Mouse (Mus musculus) kidney, adult 2 months (tissue): Measurements from ENCODE around the gene Ccl24. TPM values are rescaled to one million over a fixed set of nuclear protein-coding genes. Genes with fewer than 3 reads are reported as not detected.

ENCODE experiments used
- DNase-seq: peaks from one replicate; pipeline ENCODE4 v3.0.0; 2021
- H3K27ac ChIP-seq: fragments of 200-500 bp; 2 replicates; pipeline ENCODE4 v1.5.1; 2012; ENCODE audit warnings: low read depth, low read length, control low read depth, inconsistent platforms; ENCODE audit not compliant: insufficient read depth
- H3K27me3 ChIP-seq: fragments of 200-500 bp; replicated peaks from 2 replicates; pipeline ENCODE4 v1.6.1; 2012; ENCODE audit warnings: mild to moderate bottlenecking, moderate library complexity, low read length, inconsistent platforms; ENCODE audit not compliant: control insufficient read depth, insufficient read depth
- H3K36me3 ChIP-seq: fragments of 200-500 bp; 2 replicates; pipeline ENCODE4 v1.6.1; 2012; ENCODE audit warnings: mild to moderate bottlenecking, moderate library complexity, low read length, inconsistent platforms; ENCODE audit not compliant: control insufficient read depth, insufficient read depth
- H3K4me1 ChIP-seq: fragments of 200-500 bp; 2 replicates; pipeline ENCODE4 v1.6.1; 2011; ENCODE audit warnings: low read length; ENCODE audit not compliant: control insufficient read depth, insufficient read depth
- H3K4me3 ChIP-seq: fragments of 200-500 bp; 2 replicates; pipeline ENCODE4 v1.5.1; 2011; ENCODE audit warnings: mild to moderate bottlenecking, low read depth, low read length, control low read depth; ENCODE audit not compliant: insufficient read depth
- CTCF ChIP-seq: fragments of 200-500 bp; conservative IDR thresholded peaks from 2 replicates; pipeline ENCODE4 v1.5.1; 2011; ENCODE audit warnings: low read depth, mild to moderate bottlenecking, control low read depth, low read length, moderate library complexity, mixed read lengths; ENCODE audit not compliant: insufficient read depth, insufficient read length
- POLR2A ChIP-seq: fragments of 200-500 bp; IDR thresholded peaks from one replicate; pipeline ENCODE4 v1.6.1; 2011; ENCODE audit warnings: low read depth, low read length, control low read depth
- WGBS: fragments of 180-500 bp; shearing (Covaris S2); methylation state at CpG from one replicate; pipeline ENCODE4 v1.1.7; 2018; 5-methylcytosine and 5-hydroxymethylcytosine counted together
- polyA plus RNA-seq: library from polyadenylated mRNA; depleted of rRNA; stranded (reverse); fragments of >200 nt; gene quantifications from 2 replicates; pipeline ENCODE4 v1.2.3, GENCODE M21; 2012

Ccl24 gene
- polyA plus RNA-seq, 1 experiment: 1.0 TPM

DNA sequence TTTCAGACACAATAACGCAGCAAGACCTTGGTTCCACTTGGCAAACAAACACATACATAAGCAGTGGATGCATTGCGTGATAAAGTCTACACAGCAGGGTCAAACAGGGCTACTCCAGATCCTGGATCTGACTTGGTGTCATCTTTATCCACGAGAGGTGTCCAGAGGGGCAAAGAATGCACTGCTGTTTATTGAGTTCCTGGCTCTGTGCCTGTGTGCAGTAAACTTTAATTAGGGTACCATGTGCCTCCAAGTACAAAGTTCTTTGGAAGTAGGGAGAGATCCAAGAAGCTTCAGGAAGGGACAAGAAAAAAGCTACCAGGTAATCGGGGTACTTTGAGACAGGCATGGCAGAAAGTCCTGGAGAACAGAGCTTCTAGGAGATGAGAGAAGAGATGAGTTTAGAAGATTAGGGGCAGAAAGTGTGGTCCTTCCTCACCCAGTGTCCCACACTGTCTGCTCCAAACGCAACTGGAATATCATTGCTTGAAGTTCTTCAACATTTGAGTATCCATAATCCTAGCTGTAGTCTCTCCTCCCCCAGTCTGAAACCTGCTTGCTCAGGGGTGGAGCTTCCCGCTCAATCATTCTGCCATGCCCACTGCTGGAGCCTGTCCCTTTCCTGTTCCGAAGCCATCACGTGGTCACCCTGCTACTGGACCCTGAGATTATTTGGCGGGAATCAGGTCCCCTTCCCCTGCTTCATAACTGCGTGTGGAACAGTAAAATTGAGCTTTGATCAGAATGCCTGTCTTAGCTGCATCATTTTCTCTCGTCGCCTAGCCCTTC is 17.3 kb upstream of the Ccl24 start:
- peak; percentile 87 for DNase-seq
- H3K27ac ChIP-seq: peak overlapping the region; percentile 66
- H3K27me3 ChIP-seq: no peaks in the 10 kb centered on the region
- WGBS: 60% methylated on average over 12 of the region's 12 CpGs
- H3K36me3 ChIP-seq: no peaks in the 10 kb centered on the region
- no peak overlapping the region for H3K4me3 ChIP-seq
- H3K4me1 ChIP-seq: peaks cover 4% of the 10 kb centered on the region; the same call in 1 of the 2 replicates
- TF ChIP-seq CTCF: no peak
- TF ChIP-seq POLR2A: no peak

DNA sequence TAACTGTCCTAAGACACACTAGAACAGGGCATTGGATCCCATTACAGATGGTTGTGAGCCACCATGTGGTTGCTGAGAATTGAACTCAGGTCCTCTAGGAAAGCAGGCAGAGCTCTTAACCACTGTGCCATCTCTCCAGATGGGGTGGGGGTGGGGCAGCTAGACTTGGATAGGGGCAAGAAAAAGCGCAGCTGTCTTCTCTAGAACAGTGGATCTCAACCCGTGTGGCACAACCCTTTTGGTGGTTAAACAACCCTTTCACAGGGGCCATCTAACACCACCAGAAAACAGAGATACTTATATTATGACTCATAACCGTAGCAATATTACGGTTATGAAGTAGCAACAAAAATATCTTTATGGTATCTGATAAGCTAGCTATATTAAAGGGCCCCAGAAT is 14.9 kb upstream of the Ccl24 start:
- no peak for TF ChIP-seq POLR2A
- no peak for TF ChIP-seq CTCF
- 93% methylated on average over 4 of the region's 4 CpGs for WGBS
- no peak for DNase-seq
- Histone ChIP-seq H3K4me3 (no peak overlapping the region), H3K36me3 (no peaks in the 10 kb centered on the region), H3K4me1 (peaks cover 4% of the 10 kb centered on the region; the same call in 1 of the 2 replicates), H3K27me3 (no peaks in the 10 kb centered on the region), H3K27ac (no peak overlapping the region)

DNA sequence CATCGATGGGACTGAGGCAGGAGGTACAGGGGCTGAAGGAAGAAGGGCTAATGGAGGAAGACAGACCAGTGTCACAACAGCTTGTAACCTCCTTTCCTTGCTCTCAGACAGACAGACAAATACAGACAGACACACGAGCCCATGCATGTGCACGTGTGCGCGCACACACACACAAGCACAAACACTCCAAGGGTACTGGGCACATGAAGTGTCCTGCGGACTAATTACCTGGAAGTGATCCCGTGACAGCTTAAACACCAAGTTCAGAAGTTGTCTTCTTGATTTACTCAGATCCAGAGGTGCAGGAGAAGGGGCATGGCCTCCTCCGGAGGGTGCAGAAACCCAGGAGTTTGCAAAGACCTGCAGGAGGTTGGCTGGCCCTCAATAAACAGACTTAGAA is 12.8 kb upstream of the Ccl24 start:
- H3K4me1 ChIP-seq: peaks cover 4% of the 10 kb centered on the region; the same call in 1 of the 2 replicates
- TF ChIP-seq POLR2A (no peak), CTCF (no peak)
- WGBS: 77% methylated on average over 8 of the region's 8 CpGs
- no peak overlapping the region for H3K4me3 ChIP-seq
- no peak overlapping the region for H3K27ac ChIP-seq
- H3K27me3 ChIP-seq: no peaks in the 10 kb centered on the region
- DNase-seq: no peak
- no peaks in the 10 kb centered on the region for H3K36me3 ChIP-seq

DNA sequence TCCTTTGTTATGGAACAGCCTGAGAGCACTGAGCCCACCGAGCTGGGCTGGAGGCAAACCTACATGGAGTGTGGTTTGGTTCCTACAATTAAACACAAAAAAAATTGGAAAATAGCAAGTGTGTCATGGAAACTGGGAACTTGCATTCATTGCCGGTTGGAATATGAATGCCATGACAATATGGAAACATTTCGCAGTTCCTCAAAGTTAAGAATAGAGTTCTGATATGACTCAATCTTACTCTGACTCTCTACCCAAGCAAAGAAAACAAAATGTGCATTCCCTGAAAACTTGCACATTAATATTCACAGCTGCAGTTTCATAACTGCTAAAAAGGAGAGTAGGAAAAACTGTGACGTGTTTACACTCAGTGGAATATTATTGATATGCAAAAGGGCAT is 9.5 kb upstream of the Ccl24 start:
- no peak for DNase-seq
- TF ChIP-seq POLR2A: no peak
- no peak for TF ChIP-seq CTCF
- Histone ChIP-seq H3K27ac (no peak overlapping the region), H3K36me3 (no peaks in the 10 kb centered on the region), H3K4me1 (no peaks in the 10 kb centered on the region), H3K27me3 (no peaks in the 10 kb centered on the region), H3K4me3 (no peak overlapping the region)
- WGBS: 82% methylated on average over 4 of the region's 4 CpGs

DNA sequence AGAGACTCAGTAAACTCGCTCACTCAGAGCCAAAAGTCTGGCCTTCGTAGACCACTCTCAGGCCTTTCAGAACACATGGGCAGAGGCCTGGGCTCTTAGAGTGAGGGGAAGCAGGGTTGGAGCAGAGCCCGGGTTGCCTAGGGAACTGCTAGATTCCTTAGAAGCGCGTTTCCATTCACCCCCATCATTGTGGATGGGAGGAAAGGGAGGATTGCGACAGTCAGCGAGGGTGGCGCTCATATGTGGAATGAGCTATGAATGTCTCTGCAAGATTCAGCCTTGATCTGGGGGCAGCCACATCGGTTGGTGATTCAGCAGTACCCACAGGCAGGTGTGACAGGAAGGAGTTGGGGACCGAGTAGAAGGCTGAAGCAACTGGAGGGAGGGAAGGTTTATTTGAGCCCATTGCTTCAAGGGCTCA is 6.5 kb upstream of the Ccl24 start:
- no peak overlapping the region for H3K27ac ChIP-seq
- 92% methylated on average over 10 of the region's 10 CpGs for WGBS
- TF ChIP-seq POLR2A (no peak), CTCF (no peak)
- H3K4me1 ChIP-seq: no peaks in the 10 kb centered on the region
- no peak for DNase-seq
- no peak overlapping the region for H3K4me3 ChIP-seq
- H3K27me3 ChIP-seq: no peaks in the 10 kb centered on the region
- H3K36me3 ChIP-seq: no peaks in the 10 kb centered on the region

DNA sequence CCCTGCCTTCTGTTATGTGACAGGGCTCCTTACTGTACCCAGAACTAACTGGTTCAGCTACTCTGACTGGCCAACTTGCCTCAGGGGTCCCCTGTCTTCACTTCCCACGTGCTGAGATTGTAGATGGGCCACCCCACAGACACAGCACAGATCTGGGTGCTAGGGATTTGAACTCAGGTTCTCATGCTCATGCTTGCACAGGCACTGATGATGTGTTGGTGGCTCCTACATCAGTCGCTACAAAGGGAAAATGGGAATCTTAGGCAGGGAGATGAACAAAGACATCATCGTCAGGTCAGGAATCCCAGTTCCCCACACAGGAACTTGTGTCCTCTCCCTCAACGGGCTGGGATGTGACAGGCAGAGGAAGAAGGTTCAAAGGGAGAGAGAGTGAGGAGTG is 3.2 kb upstream of the Ccl24 start:
- Histone ChIP-seq H3K4me1 (no peaks in the 10 kb centered on the region), H3K27me3 (no peaks in the 10 kb centered on the region), H3K36me3 (no peaks in the 10 kb centered on the region), H3K4me3 (no peak overlapping the region), H3K27ac (no peak overlapping the region)
- TF ChIP-seq POLR2A (no peak), CTCF (no peak)
- DNase-seq: no peak
- 58% methylated on average over 4 of the region's 4 CpGs for WGBS

DNA sequence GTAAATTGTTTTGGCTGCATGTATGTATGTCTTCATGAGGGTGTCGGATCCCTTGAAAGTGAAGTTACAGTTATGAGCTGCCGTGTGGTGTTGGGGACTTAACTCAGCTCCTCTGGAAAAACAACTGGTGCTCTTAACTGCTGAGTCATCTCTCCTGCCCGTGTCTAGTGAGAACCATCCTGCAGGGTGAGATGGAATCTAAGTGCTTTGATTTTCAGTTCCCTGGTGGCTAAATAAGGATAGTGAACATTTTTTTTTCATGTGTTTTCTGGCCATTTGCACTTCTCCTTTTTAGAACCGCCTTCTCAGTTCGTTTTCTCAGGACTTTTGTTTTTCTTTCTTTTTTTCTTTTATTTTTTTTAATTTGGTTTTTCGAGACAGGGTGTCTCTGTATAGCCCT is 4.2 kb downstream of the Ccl24 start:
- DNase-seq: no peak

More for the DNA sequence above, 4.2 kb downstream of the Ccl24 start:
- Histone ChIP-seq H3K4me3 (no peak overlapping the region), H3K36me3 (no peaks in the 10 kb centered on the region), H3K27ac (no peak overlapping the region), H3K4me1 (no peaks in the 10 kb centered on the region), H3K27me3 (no peaks in the 10 kb centered on the region)
- TF ChIP-seq CTCF: no peak
- no peak for TF ChIP-seq POLR2A
- WGBS: 54% methylated on average over 6 of the region's 6 CpGs
